Mouse (Mus musculus): Measurements from ENCODE around the gene Mthfd2.

DNA sequence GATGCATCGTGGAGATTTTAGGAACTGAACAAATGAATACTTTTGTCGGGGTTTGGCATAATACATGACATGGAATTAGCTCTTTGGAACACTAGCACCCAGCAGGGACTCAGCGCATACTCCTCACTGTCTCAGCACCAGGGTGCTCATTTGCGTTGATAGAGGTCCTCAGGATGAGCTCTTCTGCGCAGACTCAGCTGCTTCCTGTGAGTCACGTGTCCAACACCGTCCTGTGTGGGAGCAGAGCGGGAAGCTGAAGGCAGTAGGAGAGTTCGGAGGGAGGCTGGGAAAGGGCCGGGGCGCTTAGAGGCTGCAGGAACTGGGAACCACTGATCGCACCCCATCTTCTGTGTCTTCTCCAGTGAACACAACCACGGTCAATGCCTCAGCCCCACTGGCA, 48.6 kb downstream of the Mthfd2 start:
- TF ChIP-seq POLR2A (IDR thresholded peaks at IDR 0.05; ENCODE audit: low read depth, low read length) (no peak), CTCF (IDR thresholded peaks at IDR 0.05; ENCODE audit: borderline replicate concordance, insufficient read depth, low read length) (no peak)
